Mouse (Mus musculus): ENCODE measurements around the gene Phf23.

DNA sequence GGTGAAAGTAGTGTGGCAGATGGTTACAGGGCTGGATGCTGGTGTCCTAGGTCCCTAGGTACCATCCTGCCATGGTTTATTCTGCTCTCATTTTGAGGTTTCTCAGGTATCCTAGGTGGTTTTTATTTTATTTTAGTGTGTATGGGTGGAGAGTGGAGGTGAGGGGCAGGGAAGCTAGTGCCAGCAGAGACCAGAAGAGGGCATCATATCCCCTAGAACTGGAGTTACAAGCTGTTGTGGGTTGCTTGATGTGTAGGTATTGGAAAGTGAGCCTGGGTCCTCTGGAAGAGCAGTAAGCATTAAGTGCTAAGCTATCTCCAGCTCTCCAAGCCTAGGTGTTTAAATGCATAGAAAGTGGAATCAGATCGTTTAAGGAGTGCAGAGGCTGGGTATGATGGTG lies 43.3 kb upstream of the Phf23 start:
- TF ChIP-seq CTCF (IDR thresholded peaks at IDR 0.05; ENCODE audit: control insufficient read depth, insufficient read depth, insufficient replicate concordance, low read depth, low read length) = no peak
- no peak for TF ChIP-seq POLR2A (IDR thresholded peaks at IDR 0.05; ENCODE audit: control insufficient read depth, low read depth, low read length)

All from testis, adult 2 months (tissue).